Mouse (Mus musculus): ENCODE measurements at regions not wholly inside any gene's neighbourhood (a gene's known extent, or its start where the extent isn't known, plus 50 kb on each side); places are given as distances from the start of the nearest gene placed in this dataset.

GRCm38 (mm10) chr2:124948812-124949211 is 119.1 kb upstream of the Slc24a5 start:
- DNase-seq (ENCODE audit: extremely low spot score), result no peak

DNA sequence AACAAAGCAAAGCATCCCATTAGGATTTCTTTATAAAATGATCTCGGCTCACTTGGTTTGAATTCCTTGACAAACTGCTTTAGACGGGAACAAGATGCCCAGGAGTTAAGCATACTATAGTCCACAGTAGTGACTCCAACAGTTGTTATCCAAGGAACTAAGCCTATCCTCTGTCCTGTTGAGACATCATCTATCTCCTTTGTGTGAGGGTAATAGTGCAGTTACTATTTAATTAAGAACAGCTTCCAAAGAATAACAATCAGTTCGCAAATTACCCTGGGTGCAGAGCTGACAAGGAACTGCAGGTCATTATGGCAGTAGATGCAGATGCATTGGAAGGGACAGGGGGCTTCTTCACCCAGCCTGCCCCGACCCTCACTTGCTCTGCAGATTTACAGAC is 115.7 kb upstream of the Slc24a5 start:
- no peak for DNase-seq (ENCODE audit: extremely low spot score)

GRCm38 (mm10) chr2:124953015-124953414 is 114.9 kb upstream of the Slc24a5 start:
- no peak for DNase-seq (ENCODE audit: extremely low spot score)

DNA sequence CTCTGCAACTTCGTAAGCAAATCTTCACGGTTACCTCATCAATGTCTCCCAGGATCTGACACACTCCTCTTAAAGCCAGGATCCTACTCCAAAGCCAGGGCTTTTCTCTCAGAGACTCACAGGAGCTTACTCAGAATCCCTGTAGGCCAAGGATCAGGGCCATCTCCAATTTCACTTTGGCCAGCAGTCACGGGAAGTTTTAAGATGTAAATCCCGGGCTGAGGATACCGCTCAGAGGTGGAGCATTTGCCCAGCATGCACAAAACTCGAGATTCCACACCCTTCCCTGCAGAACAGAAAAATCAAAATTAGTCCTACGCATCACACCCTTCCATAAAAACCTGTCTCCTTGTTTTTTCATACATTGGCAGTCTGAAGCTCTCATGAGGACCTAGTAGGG is 112.1 kb upstream of the Slc24a5 start:
- DNase-seq (ENCODE audit: extremely low spot score), result no peak

DNA sequence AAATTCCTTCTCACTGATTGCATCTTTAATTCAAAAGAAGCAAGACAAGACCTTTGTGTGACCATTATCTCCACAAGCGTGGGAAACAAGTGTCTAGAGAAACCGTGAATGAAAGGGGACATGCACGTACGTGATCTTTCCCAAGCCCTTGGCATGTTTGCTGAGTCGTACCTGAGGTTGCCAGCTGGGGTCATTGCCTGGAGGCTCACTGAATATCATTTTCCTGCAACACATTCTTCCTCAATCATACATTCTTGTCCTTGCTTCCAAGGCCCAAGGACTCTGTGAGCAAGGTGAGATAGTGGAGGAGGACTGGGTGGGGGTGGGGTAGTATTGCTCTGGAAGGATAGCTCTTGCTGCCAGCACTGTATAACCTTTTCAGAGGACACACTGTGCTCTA is 108.5 kb upstream of the Slc24a5 start:
- DNase-seq (ENCODE audit: extremely low spot score), result no peak

GRCm38 (mm10) chr2:124971826-124972749 is 95.8 kb upstream of the Slc24a5 start:
- no peak for DNase-seq (ENCODE audit: extremely low spot score)

DNA sequence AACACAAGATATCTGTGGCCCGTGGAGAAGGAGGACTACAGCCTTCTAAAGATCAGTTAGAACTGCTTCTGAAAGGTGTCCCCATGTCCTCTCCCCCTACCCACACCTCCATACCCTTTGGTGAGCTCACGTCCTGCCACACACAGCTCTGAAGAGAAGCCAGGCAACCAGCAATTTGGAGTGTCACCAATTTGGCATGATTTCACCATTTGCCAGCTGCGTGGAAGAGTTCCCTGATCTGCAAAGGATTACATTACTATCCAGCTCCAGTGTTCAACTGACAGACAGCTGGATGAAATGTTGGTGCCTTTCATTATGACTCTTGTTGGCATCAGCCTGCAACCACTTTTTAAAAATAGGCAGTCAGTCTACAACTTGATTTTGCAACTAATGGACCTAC is 92.8 kb upstream of the Slc24a5 start:
- no peak for DNase-seq (ENCODE audit: extremely low spot score)

DNA sequence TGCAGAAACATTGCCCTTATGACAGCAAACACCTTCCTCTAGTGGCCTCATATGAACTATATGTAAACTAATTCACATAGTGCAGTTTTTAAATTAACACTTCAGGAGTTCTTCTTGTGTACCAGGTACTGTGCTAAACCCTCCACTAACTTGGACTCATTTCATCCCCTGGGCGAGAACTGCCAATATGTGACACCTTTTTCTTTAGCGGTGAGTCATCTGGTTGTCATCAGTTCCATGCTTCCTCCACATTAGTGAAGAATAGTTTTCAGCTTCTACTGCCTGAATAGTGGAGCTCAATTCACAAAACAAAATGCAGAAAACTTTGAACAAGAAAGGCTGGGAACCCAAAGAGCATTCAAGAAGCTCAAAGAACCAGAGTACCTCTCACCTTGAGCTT is 76.9 kb upstream of the Slc24a5 start:
- DNase-seq (ENCODE audit: extremely low spot score), result no peak

- DNase-seq (ENCODE audit: extremely low spot score), result no peak
Measured at GRCm38 (mm10) chr2:125015007-125015406, 52.9 kb upstream of the Slc24a5 start.

GRCm38 (mm10) chr2:125016946-125017345 is 51.0 kb upstream of the Slc24a5 start:
- DNase-seq (ENCODE audit: extremely low spot score), result no peak

All from embryo, embryonic 9.5 days (tissue).